Mouse (Mus musculus) intestine, embryonic 16.5 days (tissue): ENCODE results near the gene Tmem132b. TPM values are rescaled to one million over a fixed set of nuclear protein-coding genes. Genes with fewer than 3 reads are reported as not detected.

Experiments
- ATAC-seq: fragments of 200-750 bp; cut with Nextera tagmentation; 2 replicates; pipeline ENCODE4 v1.8.0; 2017; ENCODE audit warnings: moderate TSS enrichment, moderate library complexity
- H3K27ac ChIP-seq: fragments of 300-500 bp; sonication (generic); 2 replicates; pipeline ENCODE4 v1.5.1; 2014; ENCODE audit warnings: mild to moderate bottlenecking, low read length
- H3K27me3 ChIP-seq: fragments of 300-500 bp; sonication (generic); replicated peaks from 2 replicates; pipeline ENCODE4 v1.6.1; 2014; ENCODE audit warnings: low read length, control low read depth, mixed read lengths; ENCODE audit not compliant: control insufficient read depth, insufficient read depth
- H3K36me3 ChIP-seq: fragments of 300-500 bp; sonication (generic); 2 replicates; pipeline ENCODE4 v1.6.1; 2014; ENCODE audit warnings: low read length, control low read depth; ENCODE audit not compliant: control insufficient read depth, insufficient read depth
- H3K4me1 ChIP-seq: fragments of 300-500 bp; sonication (generic); 2 replicates; pipeline ENCODE4 v1.6.1; 2014; ENCODE audit warnings: low read length, control low read depth, mixed read lengths; ENCODE audit not compliant: control insufficient read depth, insufficient read depth
- H3K4me2 ChIP-seq: fragments of 300-500 bp; sonication (generic); 2 replicates; pipeline ENCODE4 v1.6.1; 2014; ENCODE audit warnings: low read depth, low read length, control low read depth
- H3K4me3 ChIP-seq: fragments of 300-500 bp; sonication (generic); 2 replicates; pipeline ENCODE4 v1.5.1; 2014; ENCODE audit warnings: mild to moderate bottlenecking, low read length
- H3K9ac ChIP-seq: fragments of 300-500 bp; sonication (generic); 2 replicates; pipeline ENCODE4 v1.6.1; 2014; ENCODE audit warnings: low read depth, low read length
- H3K9me3 ChIP-seq: fragments of 300-500 bp; sonication (generic); 2 replicates; pipeline ENCODE4 v1.6.1; 2016; ENCODE audit warnings: low read length, control low read depth; ENCODE audit not compliant: control insufficient read depth
- WGBS: fragments of 180-500 bp; shearing (Covaris S2); extraction: QIAGEN DNeasy Blood & Tissue Kit; methylation state at CpG from one replicate; pipeline ENCODE4 v1.1.7; 2014; 5-methylcytosine and 5-hydroxymethylcytosine counted together
- polyA plus RNA-seq: library from polyadenylated mRNA; unstranded; fragments of >200 nt; fragmentation: Nextera tagmentation; extraction: Ambion mirVana; gene quantifications from 2 replicates; pipeline ENCODE4 v1.2.1, GENCODE M21; 2015

Tmem132b gene
- polyA plus RNA-seq, 1 experiment from 2014 or later: 0.11 TPM

- Histone ChIP-seq H3K9ac (no peak overlapping the region), H3K4me2 (no peak overlapping the region), H3K4me1 (no peaks in the 10 kb centered on the region), H3K4me3 (no peak overlapping the region), H3K9me3 (no peaks in the 10 kb centered on the region), H3K27ac (no peak overlapping the region), H3K36me3 (no peaks in the 10 kb centered on the region), H3K27me3 (no peaks in the 10 kb centered on the region)
- no peak for ATAC-seq
- WGBS: 58% methylated on average over 14 of the region's 14 CpGs
Observed at GRCm38 (mm10) chr5:125658959-125659749, 127.6 kb downstream of the Tmem132b start.

GRCm38 (mm10) chr5:125675623-125676022 lies 144.0 kb downstream of the Tmem132b start:
- Histone ChIP-seq H3K9me3 (no peaks in the 10 kb centered on the region), H3K4me3 (no peak overlapping the region), H3K27me3 (no peaks in the 10 kb centered on the region), H3K4me1 (no peaks in the 10 kb centered on the region), H3K9ac (no peak overlapping the region), H3K36me3 (no peaks in the 10 kb centered on the region), H3K4me2 (no peak overlapping the region), H3K27ac (no peak overlapping the region)
- ATAC-seq: no peak
- 39% methylated on average over 13 of the region's 13 CpGs for WGBS

DNA sequence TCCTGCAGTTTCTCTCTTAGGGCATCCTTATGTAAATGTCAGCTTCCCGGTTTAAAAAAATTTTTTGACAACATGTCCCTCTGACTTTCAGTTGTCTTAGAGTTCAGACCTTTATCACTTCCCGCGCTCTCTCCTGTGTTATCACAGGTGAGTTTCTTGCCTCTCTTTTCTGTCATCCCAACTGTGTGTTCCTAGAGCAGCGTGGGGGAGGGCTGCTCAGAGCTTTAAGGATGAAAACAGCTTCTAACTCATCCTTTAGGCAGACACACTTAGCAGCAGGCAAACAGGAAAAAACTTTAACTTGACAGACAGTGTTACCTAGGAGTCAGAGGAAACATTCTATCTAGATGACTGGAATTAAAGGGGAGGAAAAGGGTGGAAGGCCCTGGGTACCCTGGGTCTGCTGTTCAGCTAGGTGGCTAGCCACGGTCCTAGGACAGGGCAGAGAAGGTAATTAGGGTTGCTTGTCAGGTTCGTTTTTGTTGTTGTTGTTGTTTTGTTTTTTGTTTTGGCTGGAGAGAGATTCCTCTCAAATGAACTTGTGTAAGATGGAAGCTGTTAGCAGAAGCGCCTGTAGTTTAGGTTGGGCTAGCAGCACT lies 144.6 kb downstream of the Tmem132b start:
- H3K36me3 ChIP-seq: no peaks in the 10 kb centered on the region
- H3K4me3 ChIP-seq: no peak overlapping the region
- ATAC-seq: no peak
- no peaks in the 10 kb centered on the region for H3K9me3 ChIP-seq
- no peaks in the 10 kb centered on the region for H3K4me1 ChIP-seq
- H3K4me2 ChIP-seq: no peak overlapping the region
- H3K27me3 ChIP-seq: no peaks in the 10 kb centered on the region
- no peak overlapping the region for H3K9ac ChIP-seq
- WGBS: 69% methylated on average over 7 of the region's 7 CpGs
- H3K27ac ChIP-seq: no peak overlapping the region

DNA sequence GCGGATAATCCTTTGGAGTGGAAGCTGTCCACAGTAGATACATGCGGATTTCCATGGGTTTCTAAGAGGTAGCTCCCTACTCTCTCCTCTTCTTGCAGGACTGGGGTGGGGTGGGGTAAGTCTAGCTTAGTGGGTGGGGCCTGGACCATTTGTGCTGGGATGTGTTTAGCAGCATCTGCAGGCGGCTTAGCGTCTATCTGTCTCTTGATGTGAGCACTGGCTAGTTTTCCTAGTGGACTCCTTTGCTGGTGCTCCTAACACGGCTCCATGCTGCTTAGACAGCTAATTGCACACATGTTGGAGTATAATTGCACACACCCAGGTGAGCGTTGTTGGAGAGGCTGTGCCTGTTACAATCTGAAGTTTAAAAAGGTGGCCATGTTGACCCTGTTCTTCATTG lies 149.3 kb downstream of the Tmem132b start:
- ATAC-seq: no peak
- Histone ChIP-seq H3K27me3 (no peaks in the 10 kb centered on the region), H3K9ac (no peak overlapping the region), H3K27ac (no peak overlapping the region), H3K4me3 (no peak overlapping the region), H3K4me1 (no peaks in the 10 kb centered on the region), H3K4me2 (no peak overlapping the region), H3K9me3 (no peaks in the 10 kb centered on the region), H3K36me3 (no peaks in the 10 kb centered on the region)
- 90% methylated on average over 6 of the region's 6 CpGs for WGBS

- no peak overlapping the region for H3K9ac ChIP-seq
- no peaks in the 10 kb centered on the region for H3K27me3 ChIP-seq
- H3K4me1 ChIP-seq: no peaks in the 10 kb centered on the region
- no peak overlapping the region for H3K27ac ChIP-seq
- no peak overlapping the region for H3K4me2 ChIP-seq
- H3K4me3 ChIP-seq: no peak overlapping the region
- no peaks in the 10 kb centered on the region for H3K36me3 ChIP-seq
- 69% methylated on average over 6 of the region's 6 CpGs for WGBS
- ATAC-seq: no peak
- no peaks in the 10 kb centered on the region for H3K9me3 ChIP-seq
Observed at GRCm38 (mm10) chr5:125683491-125683890, 151.9 kb downstream of the Tmem132b start.

DNA sequence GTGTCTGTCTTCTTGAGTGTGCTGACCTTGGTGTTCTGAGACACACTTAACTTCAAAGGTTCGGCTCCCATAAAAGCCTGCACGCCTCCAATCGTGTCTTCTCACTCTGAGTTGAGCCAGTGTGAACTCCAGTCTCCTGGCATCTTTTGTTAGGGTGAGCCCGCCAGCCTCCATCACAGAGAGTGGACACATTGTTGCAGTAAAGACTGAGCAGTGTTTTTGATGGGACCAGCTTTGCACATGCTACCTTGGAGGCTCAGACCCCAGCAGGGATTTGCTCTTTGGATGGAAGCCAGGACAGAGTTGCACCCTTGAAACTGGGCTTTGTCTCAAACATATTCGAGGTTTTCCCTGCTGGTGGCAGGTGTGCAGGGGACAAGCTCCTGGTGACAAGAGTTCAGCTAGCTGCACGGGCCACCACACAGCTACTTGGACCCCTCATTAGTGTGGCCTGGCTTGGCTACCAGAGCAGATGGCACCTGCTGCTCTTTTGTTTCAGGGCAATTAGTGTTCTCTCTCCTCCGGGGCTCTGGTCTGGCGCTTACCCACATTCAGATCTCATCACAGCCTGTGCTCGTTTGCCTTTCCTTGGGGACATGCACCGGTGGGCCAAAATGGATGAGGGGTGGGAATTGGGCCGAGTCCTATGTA lies 154.2 kb downstream of the Tmem132b start:
- Histone ChIP-seq H3K36me3 (no peaks in the 10 kb centered on the region), H3K9ac (no peak overlapping the region), H3K4me2 (no peak overlapping the region), H3K27ac (no peak overlapping the region), H3K27me3 (no peaks in the 10 kb centered on the region), H3K9me3 (no peaks in the 10 kb centered on the region), H3K4me1 (no peaks in the 10 kb centered on the region), H3K4me3 (no peak overlapping the region)
- ATAC-seq: no peak
- 70% methylated on average over 11 of the region's 11 CpGs for WGBS

- Histone ChIP-seq H3K27me3 (no peaks in the 10 kb centered on the region), H3K9ac (no peak overlapping the region), H3K4me1 (no peaks in the 10 kb centered on the region), H3K4me2 (no peak overlapping the region), H3K27ac (no peak overlapping the region), H3K9me3 (no peaks in the 10 kb centered on the region), H3K36me3 (no peaks in the 10 kb centered on the region), H3K4me3 (no peak overlapping the region)
- WGBS: 62% methylated on average over 10 of the region's 10 CpGs
- no peak for ATAC-seq
Observed at GRCm38 (mm10) chr5:125692538-125692937, 161.0 kb downstream of the Tmem132b start.

- no peaks in the 10 kb centered on the region for H3K4me1 ChIP-seq
- no peaks in the 10 kb centered on the region for H3K9me3 ChIP-seq
- H3K4me2 ChIP-seq: no peak overlapping the region
- no peak for ATAC-seq
- no peak overlapping the region for H3K27ac ChIP-seq
- no peak overlapping the region for H3K9ac ChIP-seq
- 67% methylated on average over 3 of the region's 3 CpGs for WGBS
- H3K36me3 ChIP-seq: no peaks in the 10 kb centered on the region
- no peak overlapping the region for H3K4me3 ChIP-seq
- H3K27me3 ChIP-seq: no peaks in the 10 kb centered on the region
Observed at GRCm38 (mm10) chr5:125699395-125699794, 167.8 kb downstream of the Tmem132b start.

- H3K4me3 ChIP-seq: no peak overlapping the region
- WGBS: 85% methylated on average over 5 of the region's 5 CpGs
Observed at GRCm38 (mm10) chr5:125700234-125700633, 168.7 kb downstream of the Tmem132b start.

More at GRCm38 (mm10) chr5:125700234-125700633, 168.7 kb downstream of the Tmem132b start:
- no peaks in the 10 kb centered on the region for H3K9me3 ChIP-seq
- no peak for ATAC-seq
- H3K4me2 ChIP-seq: no peak overlapping the region
- H3K27ac ChIP-seq: no peak overlapping the region
- no peaks in the 10 kb centered on the region for H3K4me1 ChIP-seq
- H3K9ac ChIP-seq: no peak overlapping the region
- no peaks in the 10 kb centered on the region for H3K27me3 ChIP-seq
- no peaks in the 10 kb centered on the region for H3K36me3 ChIP-seq
